Mouse (Mus musculus): ENCODE data around the gene Nlrp6.
"Not testable (repeated sequence)": the region's sequence is repeated elsewhere in the genome, so short reads cannot be mapped to it uniquely, and the experiment has no call there.

The Nlrp6 gene

DNA sequence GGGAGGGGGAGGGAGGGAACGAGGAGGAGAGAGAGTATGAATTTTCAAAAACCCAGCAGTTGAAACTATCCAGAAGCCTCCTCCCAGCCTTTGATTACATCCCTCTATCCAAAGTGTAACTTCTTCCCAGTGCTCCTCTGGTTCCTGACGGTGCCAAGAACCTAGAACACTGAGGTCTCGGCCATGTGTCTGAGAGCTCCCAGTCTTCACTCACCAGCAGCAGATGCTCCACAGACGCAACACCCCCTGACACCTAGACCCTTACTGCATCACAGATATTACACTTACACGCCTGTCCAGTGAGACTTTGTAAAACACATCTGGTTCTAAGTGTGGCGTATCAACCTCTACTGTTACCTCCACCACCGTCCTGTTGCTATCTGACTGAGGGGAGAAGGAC is 31.7 kb downstream of the Nlrp6 start:
- no peak for DNase-seq

DNA sequence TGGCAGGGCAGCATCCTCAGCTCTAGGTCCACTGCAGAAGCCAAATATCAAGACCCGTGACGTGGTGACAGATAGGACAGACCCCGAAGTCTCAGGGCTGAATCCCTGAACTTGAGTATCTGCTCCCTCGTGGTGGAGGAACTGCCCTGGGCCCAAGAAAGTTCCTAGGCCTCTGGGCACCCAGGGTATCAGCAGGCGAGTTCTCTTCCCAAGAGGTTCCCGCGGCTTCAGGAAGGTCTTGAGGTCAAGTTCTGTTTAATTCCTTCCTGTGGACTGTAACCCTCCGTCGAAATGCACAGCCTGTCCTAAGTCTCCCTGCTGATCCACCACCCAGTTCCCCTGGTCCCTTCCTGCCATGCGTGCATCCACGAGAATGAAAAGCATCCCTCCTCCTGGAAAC is 32.4 kb downstream of the Nlrp6 start:
- DNase-seq: no peak

DNA sequence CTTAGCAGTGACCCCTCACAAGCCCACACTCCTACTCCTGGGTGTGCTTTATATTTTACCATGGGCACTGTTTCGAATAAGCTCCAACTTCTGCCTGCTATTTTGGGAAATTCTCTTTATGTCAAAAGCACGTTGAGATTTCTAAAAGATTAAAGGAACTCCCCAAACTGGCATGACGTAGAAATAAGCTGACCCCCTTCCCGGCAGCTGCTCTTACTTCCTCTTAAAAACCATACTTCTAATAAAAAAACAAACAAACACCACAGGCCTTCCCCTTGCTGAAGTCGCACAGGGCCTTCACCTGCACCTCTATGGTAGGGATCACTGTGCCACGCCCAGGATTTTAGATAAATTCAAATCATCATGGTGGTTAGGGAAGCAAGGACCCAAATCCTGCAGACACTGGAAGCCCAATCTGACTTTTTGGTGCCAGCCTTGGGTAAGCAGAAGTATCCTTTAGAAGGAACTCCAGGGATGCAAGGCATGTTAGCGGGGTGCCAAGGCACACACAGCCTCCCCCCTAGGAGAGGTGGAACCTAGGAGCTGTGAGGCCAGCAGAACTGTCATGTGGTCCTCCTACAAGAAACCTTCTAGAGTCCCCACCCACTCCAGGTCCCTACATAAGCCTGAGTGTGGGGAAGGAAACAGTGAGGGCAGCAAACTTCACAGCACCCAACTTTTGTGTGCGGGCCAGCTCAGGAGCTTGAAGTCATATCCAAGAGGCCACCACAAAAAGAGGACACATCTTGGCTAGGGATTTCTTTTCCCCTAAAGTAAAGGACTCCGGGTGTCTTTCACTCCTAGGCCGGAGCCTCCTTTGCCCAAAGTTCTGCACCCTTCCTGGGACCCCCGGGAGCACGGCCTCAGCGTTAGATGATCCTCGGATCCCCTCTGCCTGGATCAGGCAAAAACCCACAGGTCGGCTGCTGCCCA is 33.4 kb downstream of the Nlrp6 start:
- DNase-seq: no peak

DNA sequence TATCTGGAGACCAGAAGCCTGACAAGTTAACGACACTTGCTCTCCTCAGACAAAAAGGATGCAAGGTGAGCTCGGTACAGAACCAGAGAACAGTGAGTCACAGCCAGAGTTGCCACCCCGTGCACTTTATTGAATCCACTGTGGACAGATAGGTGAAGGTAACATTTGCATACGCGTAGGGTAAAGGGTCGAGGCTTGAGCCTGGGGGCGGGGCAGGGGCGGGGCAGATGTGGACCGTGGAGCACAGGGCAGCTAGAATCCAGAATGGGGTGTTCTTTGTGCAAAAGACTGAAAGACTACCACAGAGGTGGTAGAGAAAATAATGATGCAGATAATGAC is 34.0 kb downstream of the Nlrp6 start:
- DNase-seq: no peak

DNA sequence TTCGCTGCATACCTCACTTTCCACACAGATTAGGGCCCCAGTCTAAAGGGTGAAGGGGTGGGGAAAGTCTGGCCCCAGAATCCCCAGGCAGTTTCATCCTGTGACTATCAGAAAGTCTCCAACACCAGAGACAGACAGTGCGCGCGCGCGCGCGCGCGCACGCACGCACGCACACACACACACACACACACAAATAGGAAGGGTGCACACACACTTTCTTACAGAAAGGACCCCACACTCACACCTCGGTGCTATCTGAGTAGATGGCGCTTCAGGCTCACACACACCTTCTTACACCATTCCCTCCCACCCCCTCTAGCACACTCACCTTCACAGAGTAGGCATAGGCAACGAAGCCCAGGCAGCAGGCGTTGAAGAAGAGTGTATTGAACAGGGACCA is 34.6 kb downstream of the Nlrp6 start:
- DNase-seq: no peak

DNA sequence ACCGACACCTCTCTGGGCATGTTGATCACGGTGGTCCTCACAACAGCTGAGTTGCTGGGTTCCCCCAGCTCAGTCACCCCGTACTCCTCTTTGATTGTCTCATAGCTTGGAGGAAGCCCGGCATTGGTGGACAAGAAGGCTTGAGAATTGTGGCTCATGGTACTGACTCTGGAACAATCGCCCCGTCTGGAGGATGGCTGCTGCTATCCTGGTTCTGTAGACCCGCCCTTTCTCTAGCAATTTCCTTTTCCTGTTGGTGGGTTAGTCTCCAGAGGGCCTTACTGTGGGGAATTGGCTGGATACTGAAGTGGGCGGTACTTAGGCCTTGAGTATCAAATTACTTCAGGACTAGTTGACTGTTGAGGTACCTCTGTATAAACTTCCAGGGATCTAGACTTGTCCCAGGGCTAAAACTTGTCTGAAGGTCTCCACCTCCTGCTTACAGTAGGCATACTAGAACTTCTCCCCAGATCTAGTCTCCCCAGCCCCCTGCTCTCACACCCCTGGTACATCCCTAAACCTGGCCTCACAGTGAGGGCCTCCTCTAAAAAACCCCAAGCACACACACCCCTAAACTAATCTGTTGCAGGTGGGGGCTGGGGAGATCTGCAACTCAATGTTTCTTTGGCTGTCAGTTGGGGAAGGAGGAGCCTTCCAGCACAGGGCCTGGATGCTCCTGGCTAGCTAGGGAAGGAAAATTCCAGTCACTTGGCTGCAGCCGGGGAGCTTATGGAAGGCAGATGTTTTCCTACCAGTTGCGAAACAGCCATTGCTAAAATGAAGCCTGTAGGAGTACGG is 35.3 kb downstream of the Nlrp6 start, which contains the start of the genes Gm45717 and Ifitm2:
TSS of gene Gm45717 (minus strand) at position 180 of the 798 bp plus-strand sequence.
TSS of gene Ifitm2 (minus strand) at position 230 of the 798 bp plus-strand sequence.
- DNase-seq: no peak

DNA sequence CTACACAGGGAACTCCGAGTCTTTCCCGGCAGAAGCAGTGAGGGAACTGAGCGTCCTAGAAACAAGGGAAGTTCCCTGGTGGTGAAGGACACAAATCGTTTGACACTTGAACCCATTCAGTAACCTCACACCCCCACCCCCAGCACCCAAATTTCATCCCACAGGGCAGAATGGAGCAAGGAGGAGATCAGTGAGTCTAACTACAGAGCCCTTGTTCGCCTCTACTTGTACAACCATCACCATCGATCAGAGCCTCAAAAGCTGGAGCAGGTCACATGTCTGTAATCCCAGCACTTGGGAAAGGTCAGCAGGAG is 35.8 kb downstream of the Nlrp6 start:
- no peak for DNase-seq

DNA sequence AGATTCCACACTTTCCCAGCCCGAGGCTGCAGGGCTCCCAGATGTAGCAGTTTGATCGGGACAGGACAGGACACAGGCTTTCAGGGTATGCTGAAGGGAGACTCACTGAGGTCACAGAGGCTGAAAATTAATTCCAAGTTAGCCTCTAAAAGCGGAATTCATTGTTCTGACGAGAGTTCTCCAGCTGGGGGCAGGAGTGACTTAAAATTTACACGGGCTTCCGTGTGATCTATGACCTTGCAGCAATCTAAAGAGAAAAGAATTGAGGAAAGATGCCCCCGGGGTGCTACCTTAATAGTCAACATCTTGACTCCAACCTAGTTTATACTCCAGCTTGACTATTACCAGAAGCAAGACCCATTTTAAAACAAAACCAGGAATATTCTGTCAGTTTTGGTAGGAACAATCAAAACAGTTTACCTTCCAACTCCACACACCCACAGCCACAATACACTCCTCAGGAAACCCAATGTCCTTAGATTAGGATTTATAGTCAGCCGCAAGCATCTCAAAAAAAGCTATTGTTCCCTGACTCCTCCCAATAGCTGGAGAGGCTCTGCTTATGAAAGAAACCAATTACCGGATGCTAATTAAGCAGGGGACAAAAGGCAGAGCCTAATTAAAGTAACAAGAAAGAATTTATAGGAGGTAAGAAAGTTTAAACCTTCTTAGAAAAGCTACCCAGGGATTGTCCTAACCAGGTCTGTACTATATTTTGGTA is 38.6 kb downstream of the Nlrp6 start:
- DNase-seq: no peak

DNA sequence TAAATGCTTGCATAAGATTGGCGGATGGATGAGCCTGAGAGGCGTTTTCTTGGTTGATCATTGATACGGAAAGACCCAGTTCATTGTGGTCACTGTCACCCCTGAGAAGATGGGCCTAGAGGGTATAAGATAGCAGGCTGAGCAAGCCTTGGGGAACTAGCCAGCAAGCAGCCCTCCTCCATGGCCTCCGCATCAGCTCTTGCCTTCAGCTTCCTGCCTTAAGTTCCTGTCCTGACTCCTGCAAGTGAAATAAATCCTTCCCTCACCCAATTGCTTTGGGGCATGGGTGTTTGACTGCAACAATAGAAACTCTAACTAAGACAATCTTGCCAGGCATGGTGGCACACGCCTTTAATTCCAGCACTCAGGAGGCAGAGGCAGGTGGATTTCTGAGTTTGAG is 39.3 kb downstream of the Nlrp6 start:
- no peak for DNase-seq

DNA sequence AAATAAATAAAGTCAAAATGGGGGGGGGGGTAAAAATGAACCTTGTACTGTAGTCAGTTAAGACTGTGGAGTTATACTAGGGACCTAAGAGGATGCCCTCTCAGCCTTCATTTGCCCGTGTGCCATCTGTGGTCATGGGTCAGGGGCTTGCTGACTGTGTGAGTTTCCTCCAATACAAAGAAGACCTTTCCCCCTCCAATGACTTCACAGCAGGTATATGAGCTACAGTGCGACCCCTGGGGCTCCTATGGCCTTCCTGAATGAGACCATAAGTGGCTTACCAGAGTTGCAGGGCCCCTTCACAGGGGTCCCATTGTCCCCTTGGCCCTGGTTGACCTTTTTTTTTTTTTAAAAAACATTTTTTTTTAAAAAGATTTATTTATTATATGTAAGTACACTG is 40.7 kb downstream of the Nlrp6 start:
- DNase-seq: no peak

DNA sequence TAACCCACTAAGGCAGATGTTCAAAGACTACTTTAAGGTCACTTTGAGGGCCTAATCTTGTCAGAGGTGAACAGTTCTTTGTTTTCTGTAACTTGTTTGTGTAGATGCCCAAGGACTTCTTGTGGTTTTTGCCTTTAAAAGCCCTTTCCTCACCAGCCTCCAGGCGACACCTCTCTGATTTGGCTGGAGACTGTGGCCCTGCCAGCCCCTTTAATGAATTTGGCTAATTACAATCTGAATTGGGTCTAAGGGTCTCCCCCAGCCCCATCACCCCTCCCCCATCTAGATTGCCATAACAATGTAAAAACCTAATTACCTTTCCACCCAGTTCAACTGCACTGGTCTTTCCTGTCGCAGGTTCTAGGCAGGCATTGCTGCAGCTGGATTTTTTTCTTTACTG is 42.0 kb downstream of the Nlrp6 start:
- no peak for DNase-seq

DNA sequence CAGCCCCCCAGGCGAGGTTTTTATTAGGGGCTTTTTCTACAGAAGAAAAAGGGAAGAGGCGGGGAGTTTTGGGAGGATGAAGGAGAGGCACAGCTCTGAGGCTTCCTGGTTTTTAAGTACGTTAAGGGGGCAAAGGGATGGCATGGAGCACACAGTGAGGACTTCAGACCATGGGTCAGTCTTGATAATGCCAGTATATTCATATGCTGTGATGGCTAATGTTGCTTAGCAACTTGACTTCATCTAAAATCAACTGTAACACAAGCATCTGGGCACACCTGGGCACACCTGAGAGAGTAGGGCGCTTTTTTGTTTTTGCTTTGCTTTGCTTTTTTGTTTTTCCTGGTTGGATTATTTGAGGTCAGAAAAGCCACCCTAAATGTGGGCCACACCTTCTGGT is 46.2 kb downstream of the Nlrp6 start, which contains the start of gene Ifitm1:
TSS of gene Ifitm1 (plus strand) at position 301 of the 400 bp plus-strand sequence.
- no peak for DNase-seq

DNA sequence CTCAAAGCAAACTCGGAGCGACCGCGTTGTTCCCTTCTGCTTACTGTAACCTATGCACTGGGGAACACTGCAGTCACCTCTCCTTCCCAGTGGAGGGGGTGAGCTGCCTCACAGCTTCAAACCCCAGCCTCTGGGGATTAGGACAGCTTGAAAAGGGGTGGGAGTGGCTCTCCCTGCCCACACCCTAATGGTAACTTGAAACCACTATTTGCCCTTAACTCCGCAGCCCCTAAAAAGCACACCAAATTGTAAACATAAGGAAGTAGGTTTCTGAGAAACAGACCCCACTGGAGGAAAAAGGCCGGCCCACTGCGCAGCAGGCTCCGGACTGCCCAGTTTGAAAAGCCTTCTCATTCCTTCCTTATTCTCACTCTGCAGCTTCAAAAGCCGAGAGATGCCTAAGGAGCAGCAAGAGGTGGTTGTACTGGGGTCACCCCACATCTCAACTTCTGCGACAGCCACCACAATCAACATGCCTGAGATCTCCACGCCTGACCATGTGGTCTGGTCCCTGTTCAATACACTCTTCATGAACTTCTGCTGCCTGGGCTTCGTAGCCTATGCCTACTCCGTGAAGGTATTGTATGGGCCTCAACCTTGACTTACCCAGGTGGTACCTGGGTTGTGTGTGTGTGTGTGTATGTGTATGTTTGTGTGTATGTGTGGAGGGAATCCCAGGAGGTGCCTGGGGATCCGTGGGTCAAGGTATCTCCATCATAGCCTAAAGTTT is 47.3 kb downstream of the Nlrp6 start:
- no peak for DNase-seq

DNA sequence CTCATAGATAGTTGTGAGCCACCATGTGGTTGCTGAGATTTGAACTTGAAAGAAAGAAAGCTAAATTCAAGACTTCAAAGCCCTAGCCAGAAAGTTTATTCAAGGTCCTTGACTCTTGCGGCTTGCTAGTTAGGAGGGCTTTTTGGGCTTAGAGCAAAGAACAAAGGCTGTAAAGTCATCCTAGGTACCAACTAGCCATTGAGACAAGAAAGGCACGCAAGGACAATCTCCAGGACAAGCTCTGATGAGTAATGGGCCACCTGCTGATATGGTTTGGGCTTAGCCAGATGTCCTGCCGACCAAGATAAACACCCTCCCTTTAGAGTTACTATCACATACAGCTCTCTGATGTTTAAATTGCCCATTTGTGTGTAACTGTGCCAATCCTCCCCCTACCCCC is 48.0 kb downstream of the Nlrp6 start:
- not testable (repeated sequence) for DNase-seq

DNA sequence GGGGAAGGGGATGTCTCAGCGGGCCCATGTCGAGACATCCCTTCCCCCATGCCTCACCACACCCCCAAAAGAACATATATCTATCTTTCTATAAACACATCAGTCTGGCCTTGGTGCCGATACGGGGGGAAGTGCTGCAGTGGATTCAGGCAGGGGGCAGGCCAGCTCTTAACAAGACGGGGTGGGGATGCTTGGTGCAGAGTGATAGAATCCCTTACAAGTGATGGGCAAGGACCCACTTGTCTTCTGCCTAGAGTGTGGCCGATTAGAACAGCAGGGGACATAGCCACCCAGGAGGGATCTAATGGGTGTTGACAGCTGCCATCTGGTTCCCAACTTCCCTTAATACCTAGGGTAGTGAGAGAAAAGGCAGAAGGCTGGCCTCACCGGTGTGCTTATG is 50.2 kb downstream of the Nlrp6 start:
- no peak for DNase-seq

DNA sequence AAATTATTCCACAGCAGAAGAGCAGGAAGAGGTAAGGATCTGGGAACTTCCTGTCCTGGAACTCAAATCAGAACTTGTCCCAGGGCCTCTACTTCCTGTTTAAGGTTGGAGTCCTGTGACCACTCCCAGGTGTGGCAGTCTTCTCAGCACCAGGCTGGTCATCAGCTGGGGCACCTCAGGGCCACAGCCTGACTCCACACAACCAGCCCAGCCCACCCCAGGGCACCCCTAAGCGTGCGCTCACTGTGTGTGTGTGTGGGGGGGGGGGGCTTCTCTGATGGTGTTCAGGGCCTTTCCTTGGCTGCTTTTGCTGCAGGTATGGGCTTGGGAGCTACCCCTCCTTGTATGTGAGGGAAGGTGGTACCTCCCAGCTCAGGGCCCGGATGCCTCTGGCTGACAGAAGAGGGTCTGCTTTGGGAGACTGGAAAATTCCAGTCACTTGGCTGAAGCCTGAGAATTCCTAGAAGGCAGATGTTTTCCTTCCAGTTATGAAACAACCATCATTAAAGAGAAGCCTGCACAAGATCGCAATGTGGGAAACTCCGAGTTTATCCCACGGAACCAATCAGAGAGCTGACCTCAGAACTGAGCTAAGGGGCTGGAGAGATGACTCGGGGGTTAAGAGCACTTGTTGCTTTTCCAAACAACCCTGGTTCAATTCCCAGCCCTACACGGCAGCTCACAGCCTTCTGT is 50.9 kb downstream of the Nlrp6 start:
- DNase-seq: no peak

DNA sequence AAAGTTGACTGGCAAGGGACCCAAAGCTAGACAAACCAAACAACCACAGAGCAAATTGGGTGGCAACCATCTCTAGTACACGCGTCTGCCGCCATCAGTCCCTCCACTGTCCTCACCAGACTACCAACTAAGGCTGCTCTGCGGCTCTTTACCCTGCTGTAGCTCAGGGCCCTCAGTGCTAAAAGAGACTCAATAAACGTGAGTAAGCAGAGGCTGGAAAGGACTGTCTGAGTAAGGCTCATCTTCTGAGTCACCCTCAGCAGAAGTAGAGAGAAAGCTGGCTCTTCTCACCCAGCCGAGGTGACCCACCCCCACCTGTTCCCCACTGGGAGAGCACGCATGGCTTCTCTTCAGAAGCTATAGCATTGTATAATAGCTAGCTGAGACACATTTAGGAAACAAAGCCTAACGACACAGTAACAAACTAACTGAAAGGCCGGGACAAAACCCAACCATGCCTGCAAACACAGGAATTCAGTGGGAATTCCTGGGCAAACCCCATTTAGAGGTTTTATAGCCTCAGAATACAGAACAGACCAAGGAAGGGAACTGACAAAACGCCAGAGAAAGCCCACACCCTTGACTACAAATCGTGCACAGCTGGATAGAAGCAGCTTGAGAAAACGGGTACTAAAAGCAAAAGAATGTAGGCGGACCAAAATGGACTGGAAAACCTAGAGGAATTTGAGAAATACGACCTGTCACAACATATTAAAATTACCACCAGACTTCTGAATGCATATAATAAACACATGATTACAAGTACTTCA is 52.9 kb downstream of the Nlrp6 start:
- DNase-seq: no peak

DNA sequence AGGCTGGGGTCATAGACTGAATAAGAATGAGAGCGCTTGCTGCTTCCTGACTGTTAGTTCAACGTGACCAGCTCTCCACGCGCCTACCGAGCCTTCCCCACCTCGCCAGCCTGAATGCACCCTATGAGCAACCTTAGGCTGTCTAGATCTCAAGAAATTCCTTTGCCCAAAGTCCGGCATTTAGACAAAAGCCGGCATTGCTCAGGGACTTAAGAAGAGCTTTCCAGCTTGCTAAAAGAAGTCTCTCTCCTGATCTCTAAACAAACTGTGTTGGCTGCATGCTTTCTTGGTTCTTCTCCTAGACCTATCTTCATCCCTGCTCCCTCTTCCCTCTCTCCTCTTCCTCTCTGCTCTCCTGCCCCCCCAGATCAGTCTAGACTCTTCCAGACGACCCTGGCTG is 54.2 kb downstream of the Nlrp6 start:
- DNase-seq: no peak

DNA sequence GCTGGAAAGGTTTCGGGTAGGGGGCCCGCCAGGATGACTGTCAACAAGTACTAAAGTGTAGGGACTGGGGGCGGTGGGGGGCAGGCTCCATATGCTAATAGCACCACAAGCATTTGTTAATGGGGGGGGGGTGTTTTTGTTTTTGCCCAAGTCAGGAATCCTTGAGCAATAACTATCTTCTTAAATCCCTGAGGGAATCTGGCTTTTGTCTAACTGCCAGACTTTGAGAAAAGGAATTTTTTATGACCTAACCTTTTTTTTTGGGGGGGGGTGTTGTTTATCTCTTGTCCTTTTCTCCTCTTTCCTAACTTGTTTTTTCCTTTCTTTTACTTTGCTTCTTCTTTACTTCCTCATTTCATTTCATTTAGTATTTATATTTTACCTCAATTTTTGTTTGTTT is 54.8 kb downstream of the Nlrp6 start:
- DNase-seq: no peak

DNA sequence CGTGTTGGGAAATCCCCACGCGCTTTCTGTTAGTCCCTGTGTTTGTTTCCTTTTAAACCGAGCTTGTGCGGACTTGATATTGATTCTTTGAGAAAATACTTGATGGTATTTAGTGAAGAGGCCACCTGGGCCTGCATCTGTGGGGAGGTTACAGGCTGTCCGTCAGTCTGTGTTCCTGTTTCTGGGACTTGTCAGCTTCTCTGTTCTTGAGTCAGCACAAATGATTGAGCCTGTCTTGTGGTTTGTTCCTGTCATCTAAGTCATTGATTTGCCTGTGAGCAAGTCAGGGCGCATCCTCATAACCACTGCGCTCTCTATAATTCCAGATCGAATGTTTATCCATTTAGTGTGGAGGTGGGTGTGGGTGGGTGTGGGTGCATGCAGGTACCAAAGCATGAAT is 56.0 kb downstream of the Nlrp6 start:
- not testable (repeated sequence) for DNase-seq
